Mouse (Mus musculus) lung, embryonic 14.5 days (tissue): ENCODE results near the gene Aox2. TPM values are rescaled to one million over a fixed set of nuclear protein-coding genes. Genes with fewer than 3 reads are reported as not detected.
A peak's percentile ranks its signal among the peaks of the same experiment; 100 is the strongest.

Experiments
- ATAC-seq: fragments of 200-750 bp; cut with Nextera tagmentation; 2 replicates; pipeline ENCODE4 v1.8.0; 2017; ENCODE audit warnings: mild to moderate bottlenecking, moderate TSS enrichment, moderate library complexity; ENCODE audit not compliant: insufficient read depth
- DNase-seq: peaks from one replicate; pipeline ENCODE4 v3.0.0-alpha.2; 2015
- H3K27ac ChIP-seq: fragments of 300-500 bp; sonication (generic); 2 replicates; pipeline ENCODE4 v1.5.1; 2014; ENCODE audit warnings: low read depth, mild to moderate bottlenecking, moderate library complexity
- H3K27me3 ChIP-seq: fragments of 300-500 bp; sonication (generic); 2 replicates; pipeline ENCODE4 v1.6.1; 2014; ENCODE audit warnings: low read length, control low read depth; ENCODE audit not compliant: insufficient read depth
- H3K36me3 ChIP-seq: fragments of 300-500 bp; sonication (generic); 2 replicates; pipeline ENCODE4 v1.6.1; 2014; ENCODE audit warnings: control low read depth; ENCODE audit not compliant: insufficient read depth
- H3K4me1 ChIP-seq: fragments of 300-500 bp; sonication (generic); 2 replicates; pipeline ENCODE4 v1.6.1; 2014; ENCODE audit warnings: antibody characterized with exemption, control low read depth; ENCODE audit not compliant: insufficient read depth
- H3K4me2 ChIP-seq: fragments of 300-500 bp; sonication (generic); 2 replicates; pipeline ENCODE4 v1.6.1; 2014; ENCODE audit warnings: mild to moderate bottlenecking
- H3K4me3 ChIP-seq: fragments of 300-500 bp; sonication (generic); 2 replicates; pipeline ENCODE4 v1.5.1; 2014; ENCODE audit warnings: low read depth, low read length
- H3K9ac ChIP-seq: fragments of 300-500 bp; sonication (generic); 2 replicates; pipeline ENCODE4 v1.6.1; 2014
- H3K9me3 ChIP-seq: fragments of 300-500 bp; sonication (generic); 2 replicates; pipeline ENCODE4 v1.6.1; 2016; ENCODE audit warnings: low read depth, low read length, control low read depth
- CTCF ChIP-seq: IDR thresholded peaks from 2 replicates; pipeline ENCODE4 v1.5.1; 2016; ENCODE audit warnings: antibody characterized with exemption, low read depth
- WGBS: fragments of 180-500 bp; shearing (Covaris S2); extraction: QIAGEN DNeasy Blood & Tissue Kit; methylation state at CpG from one replicate; pipeline ENCODE4 v1.1.7; 2014; 5-methylcytosine and 5-hydroxymethylcytosine counted together
- polyA plus RNA-seq: library from polyadenylated mRNA; unstranded; fragments of >200 nt; fragmentation: Nextera tagmentation; extraction: Ambion mirVana; gene quantifications from 2 replicates; pipeline ENCODE4 v1.2.1, GENCODE M21; 2014

The Aox2 gene
- polyA plus RNA-seq, 1 experiment from 2014 or later, result not detected

GRCm38 (mm10) chr1:58391421-58392267 lies 113.5 kb downstream of the Aox2 start:
- Histone ChIP-seq H3K9ac (peak overlapping the region; percentile 95), H3K4me1 (0 out of 2 replicates have a peak, but pooled peaks cover 5% of the 10 kb centered on the region), H3K36me3 (peaks cover 22% of the 10 kb centered on the region), H3K9me3 (no peaks in the 10 kb centered on the region), H3K4me2 (peak overlapping the region; percentile 88), H3K4me3 (peak overlapping the region; percentile 93), H3K27me3 (no peaks in the 10 kb centered on the region), H3K27ac (peak overlapping the region; percentile 98; the same call in 1 of the 2 replicates)
- no peak for TF ChIP-seq CTCF
- ATAC-seq (no peak), DNase-seq (no peak)
- 41% methylated on average over 19 of the region's 19 CpGs for WGBS

GRCm38 (mm10) chr1:58392268-58392651 lies 114.1 kb downstream of the Aox2 start:
- peak; percentile 67 for DNase-seq
- H3K27me3 ChIP-seq, result no peaks in the 10 kb centered on the region
- no peak for TF ChIP-seq CTCF
- peak overlapping the region; percentile 93 for H3K4me3 ChIP-seq
- WGBS, result 0% methylated on average over 16 of the region's 16 CpGs
- peak; percentile 4; the same call in 1 of the 2 replicates for ATAC-seq
- no peaks in the 10 kb centered on the region for H3K9me3 ChIP-seq
- H3K36me3 ChIP-seq, result peaks cover 28% of the 10 kb centered on the region
- H3K4me2 ChIP-seq, result peak overlapping the region; percentile 88
- H3K4me1 ChIP-seq, result 0 out of 2 replicates have a peak, but pooled peaks cover 5% of the 10 kb centered on the region
- H3K27ac ChIP-seq, result peak overlapping the region; percentile 98
- peak overlapping the region; percentile 95 for H3K9ac ChIP-seq

GRCm38 (mm10) chr1:58392652-58393283 lies 114.6 kb downstream of the Aox2 start, which contains the start of gene Bzw1:
Gene Bzw1 (plus strand): TSS chr1:58392898.
- Histone ChIP-seq H3K4me1 (0 out of 2 replicates have a peak, but pooled peaks cover 5% of the 10 kb centered on the region), H3K9ac (peak within 1 kb of the TSS; percentile 95), H3K4me2 (peak within 1 kb of the TSS; percentile 88), H3K27me3 (no peaks in the 10 kb centered on the region), H3K27ac (peak within 1 kb of the TSS; percentile 98), H3K4me3 (peak within 1 kb of the TSS; percentile 93), H3K9me3 (no peaks in the 10 kb centered on the region), H3K36me3 (peaks cover 33% of the 10 kb centered on the region)
- peak; percentile 17; the same call in 1 of the 2 replicates for TF ChIP-seq CTCF
- ATAC-seq (peak; percentile 98), DNase-seq (peak; percentile 94)
- WGBS, result 0% methylated on average over 55 of the region's 61 CpGs

- peak overlapping the region; percentile 88 for H3K4me2 ChIP-seq
- H3K36me3 ChIP-seq, result peaks cover 41% of the 10 kb centered on the region
- peak overlapping the region; percentile 95 for H3K9ac ChIP-seq
- peak; percentile 62 for DNase-seq
- H3K4me1 ChIP-seq, result 0 out of 2 replicates have a peak, but pooled peaks cover 5% of the 10 kb centered on the region
- 0 out of 2 replicates have a peak, but pooled peaks have one; percentile 8 for TF ChIP-seq CTCF
- H3K4me3 ChIP-seq, result peak overlapping the region; percentile 93
- WGBS, result under 1% methylated on average over 82 of the region's 90 CpGs
- peak overlapping the region; percentile 98 for H3K27ac ChIP-seq
- no peaks in the 10 kb centered on the region for H3K27me3 ChIP-seq
- peak; percentile 63 for ATAC-seq
- H3K9me3 ChIP-seq, result no peaks in the 10 kb centered on the region
These were observed 115.4 kb downstream of the Aox2 start for GRCm38 (mm10) chr1:58393284-58394195.

- no peak overlapping the region for H3K4me3 ChIP-seq
- H3K4me2 ChIP-seq, result no peak overlapping the region
- WGBS, result 89% methylated on average over 3 of the region's 3 CpGs
- peaks cover 59% of the 10 kb centered on the region for H3K36me3 ChIP-seq
- ATAC-seq (no peak), DNase-seq (no peak)
- no peak for TF ChIP-seq CTCF
- 0 out of 2 replicates have a peak, but pooled peaks cover 5% of the 10 kb centered on the region for H3K4me1 ChIP-seq
- H3K9me3 ChIP-seq, result no peaks in the 10 kb centered on the region
- no peak overlapping the region for H3K27ac ChIP-seq
- H3K27me3 ChIP-seq, result no peaks in the 10 kb centered on the region
- H3K9ac ChIP-seq, result no peak overlapping the region
These were observed 117.2 kb downstream of the Aox2 start for GRCm38 (mm10) chr1:58395341-58395740.

- DNase-seq (peak; percentile 12), ATAC-seq (no peak)
- 93% methylated on average over 1 of the region's 1 CpGs for WGBS
- Histone ChIP-seq H3K27me3 (no peaks in the 10 kb centered on the region), H3K9ac (no peak overlapping the region), H3K27ac (no peak overlapping the region), H3K4me3 (no peak overlapping the region), H3K9me3 (no peaks in the 10 kb centered on the region), H3K4me1 (0 out of 2 replicates have a peak, but pooled peaks cover 5% of the 10 kb centered on the region), H3K36me3 (peaks cover 67% of the 10 kb centered on the region), H3K4me2 (no peak overlapping the region)
- 0 out of 2 replicates have a peak, but pooled peaks have one; percentile 27 for TF ChIP-seq CTCF
These were observed 118.1 kb downstream of the Aox2 start for GRCm38 (mm10) chr1:58396179-58396578.
